Mouse (Mus musculus) adrenal gland, adult 8-10 months (tissue): ENCODE results near the gene Spef1. TPM values are rescaled to one million over a fixed set of nuclear protein-coding genes. Genes with fewer than 3 reads are reported as not detected.

Experiments
- DNase-seq: peaks from one replicate; pipeline ENCODE4 v3.0.0; 2022
- total RNA-seq, 4 experiments: library from RNA; stranded (reverse); gene quantifications; 2 replicates each; pipeline ENCODE4 v1.2.4; 2022

Spef1 gene
- total RNA-seq, 4 experiments from 2014 or later: 4.0 to 6.4 (median 5.1) TPM

DNA sequence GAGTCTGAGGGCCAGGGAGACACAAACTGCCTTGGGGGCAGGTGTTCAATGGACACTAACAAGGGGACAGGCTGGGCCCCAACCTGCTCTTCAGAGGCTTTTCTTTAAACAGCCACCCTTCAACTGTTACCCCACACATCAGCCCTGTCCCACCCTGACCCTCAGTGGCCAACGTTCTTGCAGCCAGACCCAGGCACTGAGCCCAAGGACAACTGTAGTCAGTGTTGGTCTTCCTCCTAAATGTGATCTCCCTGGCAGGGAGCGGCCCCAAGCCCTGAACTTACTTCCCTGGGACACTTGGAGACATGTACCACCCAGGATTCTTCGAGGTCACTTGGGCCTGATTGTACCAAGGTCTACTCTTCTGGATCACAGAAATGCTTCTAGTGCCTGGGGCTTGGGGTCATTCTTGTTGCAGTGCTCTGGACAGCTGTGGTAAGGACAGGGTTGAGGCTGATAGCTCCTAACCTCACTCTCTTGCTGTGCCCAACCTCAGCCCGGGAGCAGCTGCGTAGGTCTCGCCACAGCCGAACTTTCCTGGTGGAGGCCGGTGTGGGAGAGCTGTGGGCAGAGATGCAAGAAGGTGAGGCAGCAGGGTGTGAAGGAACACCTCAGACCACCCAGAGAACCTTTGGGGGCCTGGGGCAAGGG, 45.6 kb downstream of the Spef1 start:
- no peak for DNase-seq

DNA sequence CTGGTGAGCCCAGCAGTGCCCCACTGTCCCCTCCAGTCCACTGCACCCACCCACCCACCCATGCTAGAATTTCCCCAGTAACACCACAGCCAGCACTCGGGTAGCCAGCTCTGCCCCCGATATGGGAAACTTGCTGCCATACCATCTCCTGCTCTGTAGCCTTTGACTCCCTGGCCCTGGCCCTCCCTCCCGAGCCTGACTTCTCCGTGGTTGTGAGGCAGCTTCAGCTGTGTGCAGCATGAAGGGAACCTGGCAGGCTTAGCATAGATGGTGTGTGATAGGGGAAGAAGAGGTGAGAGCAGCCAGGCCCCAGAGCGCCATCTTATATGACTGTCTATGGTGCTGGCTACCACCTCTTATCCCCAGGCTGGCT, 46.6 kb downstream of the Spef1 start:
- DNase-seq: no peak

DNA sequence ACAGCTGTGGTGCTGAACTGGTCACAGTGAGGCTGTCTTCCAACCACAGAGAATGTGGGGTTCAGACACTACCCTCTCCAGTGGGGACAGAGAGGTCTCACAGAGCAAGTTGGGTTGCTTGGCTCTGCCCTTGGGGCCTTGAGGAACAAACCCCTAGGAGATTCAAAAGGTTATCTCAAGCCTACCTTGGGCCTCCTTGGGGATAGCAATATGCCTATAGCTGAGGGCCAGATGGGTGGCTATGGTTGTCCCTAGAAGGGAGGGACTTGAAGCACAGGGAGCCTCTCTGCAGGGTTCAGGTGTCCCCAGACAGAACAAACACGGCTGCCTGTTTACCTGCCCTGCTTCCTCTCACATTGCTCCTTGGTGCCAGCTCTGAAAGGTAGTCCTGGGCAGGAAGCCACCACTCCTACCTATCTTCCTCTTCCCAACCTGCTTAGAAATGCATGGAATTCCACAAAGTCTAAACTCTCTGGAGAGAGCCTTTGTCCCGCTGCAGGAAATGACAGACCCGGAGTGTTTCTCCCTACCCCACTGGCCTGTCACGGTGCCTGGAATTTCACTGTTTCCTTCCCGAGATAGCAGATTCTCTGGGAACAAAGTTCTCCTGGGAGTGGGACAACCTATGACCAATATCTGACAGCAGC, 47.1 kb downstream of the Spef1 start:
- DNase-seq: no peak

DNA sequence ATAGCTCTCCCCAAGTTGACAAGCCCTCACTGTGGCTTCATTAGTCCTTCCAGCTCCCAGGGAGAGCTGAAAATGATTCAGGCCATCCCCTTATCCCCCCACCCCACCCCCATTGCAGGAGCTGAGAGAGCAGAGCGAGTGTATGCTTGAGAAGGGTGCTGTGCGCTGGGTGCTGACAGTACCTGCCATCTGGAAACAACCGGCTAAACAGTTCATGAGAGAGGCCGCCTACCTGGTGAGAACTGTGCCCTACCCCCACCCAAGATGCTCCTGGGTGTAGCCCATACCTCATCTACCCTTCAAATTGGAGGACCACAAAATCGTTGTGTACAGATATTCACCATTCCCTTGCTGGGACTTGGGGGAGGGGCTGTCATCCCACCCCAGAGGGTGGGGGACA, 47.8 kb downstream of the Spef1 start:
- no peak for DNase-seq

DNA sequence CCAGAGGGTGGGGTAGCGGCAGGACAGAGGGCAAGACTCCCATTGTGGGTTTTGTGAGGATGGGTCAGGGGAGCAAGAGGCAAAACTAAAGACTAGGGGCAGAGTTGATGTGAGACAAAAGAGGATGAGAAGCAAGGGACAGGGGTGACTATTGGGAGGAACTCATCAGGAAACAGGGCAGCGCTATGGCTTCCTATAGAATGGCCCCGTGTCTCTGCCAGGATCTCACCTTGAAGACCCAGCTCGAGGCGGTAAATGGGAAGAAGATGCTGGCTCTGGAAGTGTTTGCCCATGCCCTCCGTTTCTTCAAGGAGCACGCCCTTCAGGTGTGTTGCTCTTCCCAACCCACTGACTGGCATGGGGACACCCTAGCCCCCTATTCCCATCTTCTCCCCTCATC, 48.3 kb downstream of the Spef1 start:
- DNase-seq: no peak

DNA sequence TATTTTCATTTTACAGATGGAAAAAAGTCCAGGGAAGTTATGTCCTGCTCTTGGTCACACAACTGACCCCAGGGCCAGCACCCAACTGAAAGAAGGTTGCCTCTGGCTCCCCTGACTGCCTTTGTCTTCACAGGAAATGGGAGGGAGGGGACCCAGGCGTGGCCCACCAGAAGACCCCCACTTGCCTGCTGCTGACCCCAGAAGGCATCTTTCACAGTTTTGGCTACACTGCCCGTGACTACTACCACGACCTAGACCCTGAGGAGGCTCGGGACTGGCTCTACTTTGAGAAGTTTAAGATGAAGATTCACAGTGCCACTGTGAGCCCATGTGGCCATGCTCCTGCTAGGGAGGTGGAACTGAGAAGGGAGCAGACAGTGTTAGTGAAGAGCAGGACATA, 48.8 kb downstream of the Spef1 start:
- DNase-seq: no peak

DNA sequence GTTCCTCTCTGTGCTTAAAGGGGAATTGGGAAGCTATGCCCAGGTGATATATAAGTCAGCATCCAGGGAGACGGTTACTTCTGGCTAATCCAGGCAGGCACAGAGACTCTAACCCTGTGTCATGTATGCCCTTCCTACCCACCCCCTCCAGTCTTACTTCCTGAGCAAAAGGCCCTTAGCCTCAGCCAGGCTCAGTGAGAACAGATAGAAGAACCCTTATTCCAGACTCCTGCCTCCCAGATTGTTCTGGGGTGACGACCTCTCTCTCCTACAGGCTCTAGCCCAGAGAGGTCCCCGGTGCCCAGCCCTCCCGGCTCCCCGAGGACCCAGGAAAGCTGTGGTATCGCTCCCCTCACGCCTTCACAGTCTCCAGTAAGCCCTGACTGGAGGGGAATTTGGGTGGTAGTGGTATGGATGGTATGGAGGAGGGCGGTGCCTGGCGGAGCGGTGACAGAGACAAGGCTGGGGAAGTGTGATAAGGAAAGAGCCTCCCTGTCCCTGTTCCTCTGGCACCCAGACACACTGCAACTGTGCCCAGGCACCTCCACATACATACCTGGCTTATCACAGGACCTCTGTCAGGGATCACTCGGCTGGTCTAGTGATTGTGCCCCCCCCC, 51.5 kb downstream of the Spef1 start:
- no peak for DNase-seq

DNA sequence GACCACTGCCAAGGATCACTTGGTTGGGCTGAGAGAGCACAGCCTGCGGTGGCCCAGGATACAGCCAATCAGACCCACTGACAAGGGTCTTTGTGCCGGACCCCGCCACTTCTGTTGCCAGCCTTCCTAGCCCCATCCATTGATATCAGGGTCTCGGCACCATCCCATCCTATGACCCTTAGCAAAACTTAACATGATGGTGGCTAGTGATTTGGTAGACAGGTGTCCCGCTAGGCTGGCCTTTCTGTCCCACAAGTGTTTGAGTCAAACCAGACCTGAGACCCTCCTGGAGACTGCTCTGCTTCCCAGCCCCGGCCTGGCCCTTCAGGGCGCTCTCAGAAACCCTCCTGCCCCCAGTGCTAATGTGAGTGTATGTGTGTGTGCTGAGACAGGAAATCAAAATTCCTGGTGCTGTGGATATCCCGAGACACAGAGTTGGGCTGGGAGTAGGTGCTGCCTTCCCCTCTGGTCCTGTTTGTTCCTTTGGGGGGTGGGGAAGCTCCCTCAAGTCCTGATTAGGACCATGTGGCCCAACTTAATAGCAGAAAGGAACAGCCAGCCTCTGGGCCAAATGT, 52.2 kb downstream of the Spef1 start:
- DNase-seq: no peak

DNA sequence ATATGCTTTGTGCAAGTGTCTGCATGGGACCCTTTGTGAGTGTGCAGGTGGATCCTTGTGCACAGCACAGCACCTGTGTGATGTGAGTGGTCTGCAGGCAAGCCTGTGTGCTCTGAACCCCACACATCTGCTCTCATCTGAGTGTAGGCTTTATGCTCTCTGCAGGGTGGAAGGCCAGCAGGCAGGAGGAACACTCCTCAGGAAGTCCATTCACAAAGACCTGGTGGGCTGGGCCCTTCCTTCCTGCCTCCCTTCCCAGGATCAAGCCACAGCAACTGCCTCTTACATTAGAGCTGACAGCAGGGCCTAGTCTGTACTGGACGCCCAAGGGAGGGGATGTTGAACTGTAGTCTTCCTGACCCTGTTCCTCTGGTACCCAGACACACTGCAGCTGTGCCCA, 52.7 kb downstream of the Spef1 start:
- no peak for DNase-seq

DNA sequence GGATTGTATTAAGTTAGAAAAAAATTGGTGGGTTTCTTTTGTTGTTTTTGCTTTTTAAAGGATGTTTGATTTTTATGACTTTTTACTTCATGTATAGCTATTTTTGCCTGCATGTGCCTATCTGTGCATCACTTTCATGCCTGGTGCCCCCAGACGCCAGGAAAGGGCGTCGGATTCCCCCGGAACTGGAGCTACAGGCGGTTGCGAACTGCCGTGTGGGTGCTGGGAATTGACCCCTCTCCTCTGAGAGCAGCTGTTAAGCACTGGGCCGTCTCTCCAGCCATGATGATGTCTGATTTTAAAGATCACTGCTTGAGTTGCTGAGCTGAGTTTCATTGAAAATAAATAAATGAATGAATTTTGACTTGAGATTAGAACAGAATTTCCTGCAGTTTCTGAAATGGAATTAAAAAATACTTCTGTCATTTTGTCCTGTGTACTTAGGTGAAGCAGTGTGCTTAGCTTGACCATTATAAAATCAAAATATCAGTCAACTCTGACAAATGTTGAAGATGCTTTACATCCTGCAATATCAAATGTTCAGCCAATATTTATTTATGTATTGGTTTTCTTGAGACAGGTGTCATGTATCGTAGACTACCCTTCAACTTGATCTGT, 54.0 kb downstream of the Spef1 start, which contains the start of gene Gm11037:
Gene Gm11037 (plus strand): TSS at position 568 of the 618 bp plus-strand sequence.
- DNase-seq: no peak

DNA sequence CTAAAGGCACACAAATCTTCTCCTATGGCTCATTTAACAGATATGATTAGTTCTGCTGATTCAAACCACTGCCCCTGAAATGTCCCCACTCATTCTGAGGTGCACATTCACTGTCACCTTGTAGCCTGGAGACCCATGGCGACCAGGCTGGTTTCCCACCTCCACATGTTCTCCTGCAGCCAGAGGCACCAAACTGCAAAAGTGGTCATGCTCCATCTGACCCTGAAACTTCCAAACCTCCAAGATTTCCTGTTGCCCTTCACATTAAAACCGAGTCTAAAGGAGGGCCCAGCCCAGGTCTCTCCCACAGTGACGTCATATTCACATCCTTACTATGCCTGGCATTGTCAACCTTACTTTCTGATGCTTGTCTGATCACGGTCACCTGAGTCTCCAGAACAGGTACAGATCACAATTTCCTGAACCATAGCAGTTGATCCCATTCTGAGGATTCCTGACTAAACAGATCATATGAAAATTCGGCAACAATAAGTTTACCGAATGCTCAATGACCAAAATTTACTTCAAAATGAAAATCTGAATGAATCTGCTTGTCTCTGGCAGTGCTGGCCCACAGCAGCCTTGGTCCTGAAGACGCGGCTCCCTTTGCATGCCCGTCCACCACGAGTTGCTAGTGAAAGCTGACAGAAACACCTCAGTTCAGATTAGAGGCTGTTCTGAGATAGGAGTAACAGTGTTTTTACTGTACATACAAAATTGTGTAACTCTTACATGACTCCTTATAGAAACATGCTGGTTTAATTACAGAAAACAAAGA, 54.8 kb downstream of the Spef1 start:
- no peak for DNase-seq

DNA sequence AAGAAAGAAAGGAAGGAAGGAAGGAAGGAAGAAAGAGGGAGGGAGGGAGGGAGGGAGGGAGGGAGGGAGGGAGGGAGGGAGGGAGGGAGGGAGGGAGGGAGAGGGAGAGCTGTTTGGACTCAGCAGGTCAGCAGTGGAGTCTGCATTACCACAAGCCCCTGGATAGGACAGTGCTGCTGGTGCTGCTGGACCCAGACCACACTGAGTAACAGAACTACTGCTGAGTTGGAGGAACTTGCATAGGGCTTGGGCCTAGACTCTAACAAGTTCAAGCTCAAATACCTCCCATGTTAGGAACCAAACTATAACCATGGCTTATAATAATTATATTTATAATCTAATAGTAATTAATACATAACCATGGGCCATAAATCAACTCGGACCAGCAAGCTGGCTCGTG, 56.2 kb downstream of the Spef1 start:
- no peak for DNase-seq

DNA sequence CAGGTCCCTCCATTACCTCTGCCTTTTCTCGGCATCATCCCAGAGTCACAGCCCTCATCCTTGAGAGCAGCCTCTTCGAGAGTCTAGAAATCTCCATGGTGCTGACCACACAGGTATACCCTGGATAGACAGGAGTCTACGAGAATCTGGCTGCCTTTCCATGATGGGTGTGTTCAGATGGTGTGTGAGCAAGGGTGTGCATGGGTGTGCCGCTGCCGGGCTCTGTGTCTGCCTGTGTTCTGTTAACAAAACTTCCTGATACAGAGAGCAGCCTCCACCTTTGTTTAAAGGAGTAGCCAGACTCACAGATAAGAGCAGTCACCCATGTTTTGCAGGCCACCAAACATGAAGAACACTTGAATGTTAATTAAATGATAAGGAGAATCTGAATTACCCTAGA, 57.2 kb downstream of the Spef1 start:
- DNase-seq: no peak

DNA sequence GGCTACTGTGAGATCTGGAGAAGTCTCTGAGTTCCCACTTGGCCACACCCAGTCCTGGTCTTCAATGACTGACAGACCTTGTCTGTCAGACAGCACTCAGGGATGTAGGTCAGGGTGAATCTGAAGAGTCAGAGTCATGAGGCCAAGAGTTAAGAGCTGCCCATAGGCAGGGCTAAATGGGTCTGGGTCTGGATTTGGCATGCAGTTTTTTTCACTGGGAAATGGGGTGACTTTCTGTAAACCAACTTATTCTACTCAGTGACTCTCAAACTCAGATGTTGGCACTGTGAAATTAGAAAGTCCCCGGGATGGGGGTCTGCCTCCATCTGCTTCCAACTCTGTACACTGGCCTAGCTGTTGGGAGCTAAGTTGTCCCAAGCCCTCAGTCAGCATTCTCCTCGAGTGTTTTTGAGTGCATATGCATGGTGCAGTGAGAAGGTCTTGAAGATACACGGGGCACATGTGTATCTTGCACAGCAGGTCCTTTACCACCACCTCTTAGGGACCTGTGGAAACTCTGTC, 58.4 kb downstream of the Spef1 start:
- no peak for DNase-seq

DNA sequence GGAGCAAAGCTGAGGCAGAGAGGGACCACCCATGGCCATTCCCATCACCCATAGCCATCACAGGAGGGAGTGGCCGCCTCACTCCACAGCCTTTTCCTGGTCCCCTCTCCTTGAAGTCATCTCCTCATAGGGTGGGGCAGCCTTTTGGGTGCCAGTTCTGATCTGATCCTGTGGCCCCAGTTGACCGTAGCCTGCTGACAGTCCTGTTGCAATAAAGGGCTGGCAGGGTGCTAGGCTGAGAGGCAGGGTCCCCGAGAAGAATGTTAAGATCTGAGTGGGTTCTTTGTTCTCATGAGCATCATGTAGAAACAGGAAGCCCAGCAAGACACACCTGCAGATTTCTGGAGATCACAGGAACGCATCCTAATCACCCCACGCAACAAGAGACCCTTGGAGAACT, 58.9 kb downstream of the Spef1 start:
- no peak for DNase-seq

DNA sequence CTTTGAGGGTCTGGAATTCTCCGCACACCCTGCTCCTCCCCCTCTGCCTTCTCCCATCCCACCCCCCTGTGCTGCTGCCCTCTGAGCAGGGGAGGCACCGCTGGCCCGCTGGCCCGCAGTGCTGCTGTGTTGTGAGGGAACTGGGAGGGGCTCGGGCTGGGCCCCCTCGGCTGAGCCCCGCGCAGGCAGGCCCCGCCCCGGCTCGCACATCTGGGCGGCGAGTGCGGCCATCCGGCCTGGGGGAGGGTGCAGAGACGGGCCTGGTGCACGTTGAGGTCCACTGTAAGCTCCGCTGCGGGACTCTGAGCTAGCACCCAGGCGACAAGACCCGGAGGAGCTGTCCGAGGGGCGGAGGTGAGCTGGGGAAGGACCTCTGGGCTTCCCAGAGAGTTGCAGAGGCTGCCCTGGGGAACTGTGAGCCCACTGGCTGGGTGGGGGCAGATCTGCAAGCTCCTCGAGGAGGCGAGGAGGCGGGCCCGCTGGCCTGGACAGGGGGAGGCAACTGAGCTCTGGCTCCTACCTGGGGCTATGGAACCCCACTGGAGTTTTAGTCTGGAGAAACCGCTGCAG, 59.8 kb downstream of the Spef1 start, which contains the start of gene Hspa12b:
Gene Hspa12b (plus strand): TSS at position 120 of the 570 bp plus-strand sequence.
- no peak for DNase-seq

DNA sequence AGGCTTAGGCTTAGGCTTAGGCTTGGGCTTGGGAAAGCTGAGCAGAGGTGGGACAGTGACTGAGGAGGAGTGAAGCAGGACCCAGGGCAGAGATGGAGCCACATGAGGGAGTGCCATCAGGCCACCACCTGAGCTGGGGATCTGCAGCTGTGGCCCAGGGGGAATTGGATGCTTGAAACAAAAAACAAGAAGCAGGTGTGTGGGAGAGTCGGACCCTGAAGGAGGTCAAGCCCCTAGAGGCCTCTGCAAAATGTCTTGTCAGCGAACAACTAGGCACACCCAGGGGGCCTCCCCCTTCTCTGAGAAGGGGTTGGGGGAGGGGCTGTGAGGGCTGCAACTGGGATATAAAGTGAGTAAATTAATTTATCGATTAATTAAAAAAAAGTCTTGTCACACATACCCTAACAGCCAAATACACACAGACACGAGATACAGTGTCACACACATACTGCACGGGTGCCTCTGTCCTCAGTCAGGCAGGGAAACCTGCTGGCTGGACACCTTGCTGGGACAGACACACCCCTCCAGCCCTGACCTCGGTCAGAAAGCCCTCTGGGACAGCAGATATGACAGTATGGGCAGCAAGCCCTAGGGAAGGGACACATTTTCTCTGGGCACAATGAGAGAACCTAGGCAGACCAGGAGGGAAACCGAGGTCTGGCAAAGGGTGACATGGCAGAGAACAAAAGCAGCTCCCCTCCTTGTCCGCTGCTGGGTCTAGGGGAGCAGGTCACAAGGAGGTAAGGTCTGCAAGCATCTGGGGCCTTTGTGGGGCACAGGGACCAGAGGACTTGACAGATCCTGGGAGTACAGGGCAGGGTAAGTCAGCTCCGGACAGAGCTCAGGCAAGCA, 60.9 kb downstream of the Spef1 start:
- DNase-seq: no peak

DNA sequence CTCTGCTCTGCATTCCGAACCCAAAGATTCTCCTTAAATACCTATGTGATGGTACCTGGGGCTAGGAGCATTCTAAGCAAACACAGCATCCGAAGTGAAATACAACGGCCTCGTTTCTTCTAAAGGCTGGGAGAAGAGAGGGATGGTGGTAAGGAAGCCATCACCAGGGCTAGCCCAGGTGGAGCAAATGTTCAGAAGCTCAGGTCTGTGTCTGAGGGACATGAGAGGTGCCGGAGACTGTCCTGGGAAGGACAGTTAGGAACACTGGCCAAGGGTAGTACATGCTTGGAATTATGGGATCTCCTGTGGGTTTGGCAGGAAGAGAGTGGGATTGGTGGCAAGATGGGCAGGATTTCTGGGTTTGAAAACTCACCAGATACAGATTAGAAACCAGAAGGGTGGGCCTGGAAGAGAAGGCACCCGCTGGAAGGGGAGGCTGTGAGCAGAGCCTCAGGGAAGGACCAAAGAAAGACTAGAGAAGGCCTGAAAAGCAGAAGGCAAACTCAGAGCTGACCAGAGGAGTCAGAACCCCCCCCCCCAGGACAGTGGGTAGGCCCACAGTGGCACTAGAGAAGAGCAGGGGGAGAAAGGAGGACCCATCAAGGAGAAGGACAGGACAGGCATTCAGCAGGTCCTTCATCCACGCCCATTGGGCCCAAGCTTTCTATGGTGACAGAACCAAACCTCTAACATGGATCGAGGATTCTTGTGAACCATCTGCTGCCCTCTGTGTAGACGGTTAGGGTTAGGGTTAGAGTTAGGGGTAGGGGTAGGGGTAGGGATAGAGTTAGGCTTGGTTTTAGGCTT, 61.7 kb downstream of the Spef1 start:
- no peak for DNase-seq

DNA sequence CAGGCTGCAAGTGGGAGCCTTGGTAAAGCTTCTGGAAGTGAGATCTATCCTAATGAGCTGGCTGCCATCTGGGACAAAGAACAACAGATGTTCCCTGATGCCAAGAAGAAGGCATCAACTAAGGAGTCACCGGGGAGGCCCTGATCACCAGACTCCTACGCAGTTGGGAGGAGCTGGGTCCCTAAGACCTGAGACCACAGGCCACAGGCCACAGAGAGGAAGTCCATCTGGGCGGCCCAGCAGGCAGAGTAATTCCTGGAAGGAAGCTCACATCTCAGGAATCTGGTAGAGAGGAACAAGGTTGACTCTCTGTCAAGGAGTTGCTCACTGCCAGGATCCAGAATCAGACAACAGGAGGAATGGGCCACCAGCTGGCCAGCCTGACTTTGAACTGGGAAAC, 62.9 kb downstream of the Spef1 start:
- DNase-seq: no peak
